Mouse (Mus musculus) large intestine, adult 2 months (tissue): Measurements from ENCODE around the gene Rnf111. TPM values are rescaled to one million over a fixed set of nuclear protein-coding genes. Genes with fewer than 3 reads are reported as not detected.

Experiments used
- DNase-seq: peaks from one replicate; pipeline ENCODE4 v3.0.0-alpha.2; 2012; ENCODE audit warnings: low read depth, low spot score
- WGBS: fragments of 180-500 bp; shearing (Covaris S2); methylation state at CpG from one replicate; pipeline ENCODE4 v1.1.7; 2018; 5-methylcytosine and 5-hydroxymethylcytosine counted together
- polyA plus RNA-seq: library from polyadenylated mRNA; depleted of rRNA; stranded (reverse); fragments of >200 nt; gene quantifications from 2 replicates; pipeline ENCODE4 v1.2.3, GENCODE M21; 2012

Gene Rnf111
- polyA plus RNA-seq, 1 experiment, result 15.1 TPM

GRCm38 (mm10) chr9:70409743-70410142, 93.8 kb downstream of the Rnf111 start:
- DNase-seq, result no peak
- 87% methylated on average over 8 of the region's 8 CpGs for WGBS

- 93% methylated on average over 3 of the region's 3 CpGs for WGBS
- DNase-seq, result no peak
Measured at GRCm38 (mm10) chr9:70408791-70409190, 94.7 kb downstream of the Rnf111 start.

GRCm38 (mm10) chr9:70406596-70406995, 96.9 kb downstream of the Rnf111 start:
- DNase-seq, result no peak
- WGBS, result 69% methylated on average over 3 of the region's 3 CpGs

GRCm38 (mm10) chr9:70401937-70402539, 101.5 kb downstream of the Rnf111 start:
- DNase-seq, result no peak
- 86% methylated on average over 8 of the region's 8 CpGs for WGBS

GRCm38 (mm10) chr9:70396083-70396482, 107.4 kb downstream of the Rnf111 start:
- DNase-seq, result no peak
- WGBS, result 88% methylated on average over 2 of the region's 2 CpGs

- 90% methylated on average over 12 of the region's 12 CpGs for WGBS
- DNase-seq, result no peak
Measured at GRCm38 (mm10) chr9:70395617-70396016, 107.9 kb downstream of the Rnf111 start.

GRCm38 (mm10) chr9:70392563-70392907, 111.0 kb downstream of the Rnf111 start:
- 16% methylated on average over 6 of the region's 6 CpGs for WGBS
- no peak for DNase-seq

GRCm38 (mm10) chr9:70391660-70392562, 111.6 kb downstream of the Rnf111 start:
- no peak for DNase-seq
- WGBS, result 71% methylated on average over 12 of the region's 12 CpGs

- DNase-seq, result no peak
- 94% methylated on average over 5 of the region's 5 CpGs for WGBS
Measured at GRCm38 (mm10) chr9:70391042-70391441, 112.5 kb downstream of the Rnf111 start.

- WGBS, result 84% methylated on average over 3 of the region's 3 CpGs
- no peak for DNase-seq
Measured at GRCm38 (mm10) chr9:70389548-70389947, 114.0 kb downstream of the Rnf111 start.

- WGBS, result 75% methylated on average over 4 of the region's 4 CpGs
- DNase-seq, result no peak
Measured at GRCm38 (mm10) chr9:70387410-70388119, 116.0 kb downstream of the Rnf111 start.

GRCm38 (mm10) chr9:70384958-70385728, 118.4 kb downstream of the Rnf111 start:
- no peak for DNase-seq
- WGBS, result 85% methylated on average over 18 of the region's 18 CpGs

- WGBS, result 93% methylated on average over 4 of the region's 4 CpGs
- DNase-seq, result no peak
Measured at GRCm38 (mm10) chr9:70384494-70384893, 119.0 kb downstream of the Rnf111 start.

GRCm38 (mm10) chr9:70383750-70384149, 119.8 kb downstream of the Rnf111 start:
- WGBS, result 89% methylated on average over 10 of the region's 10 CpGs
- no peak for DNase-seq

- DNase-seq, result no peak
- 82% methylated on average over 12 of the region's 12 CpGs for WGBS
Measured at GRCm38 (mm10) chr9:70382091-70382490, 121.4 kb downstream of the Rnf111 start.

GRCm38 (mm10) chr9:70379502-70380467, 123.7 kb downstream of the Rnf111 start:
- DNase-seq, result no peak
- 93% methylated on average over 7 of the region's 7 CpGs for WGBS
